Mouse (Mus musculus) spleen, embryonic (tissue): ENCODE data around the gene Grb2.

Source experiments
- CTCF ChIA-PET: fragments of 350-600 bp; sonication (Branson Sonifier 250); formaldehyde crosslinking; loops from one replicate; lab custom pipeline; 2022; lab: Charles Lee

Grb2 gene

GRCm38 (mm10) chr11:115690356-115690755 is 18.0 kb downstream of the Grb2 start:
- CTCF ChIA-PET: interaction anchor here (0.8 to 1.2 kb wide), 2 partner anchors 10 to 27 kb away, joined by 3 to 5 read pairs; no protein-coding TSS in a partner anchor

- CTCF ChIA-PET: interaction anchor here (0.6 to 1.2 kb wide), 2 partner anchors 28 to 195 kb away, joined by 4 to 5 read pairs; no protein-coding TSS in a partner anchor
Observed at GRCm38 (mm10) chr11:115689137-115689915, 19.1 kb downstream of the Grb2 start.

GRCm38 (mm10) chr11:115686369-115686768 is 22.0 kb downstream of the Grb2 start:
- CTCF ChIA-PET: interaction anchor here (0.7 to 0.9 kb wide), 2 partner anchors 43 to 49 kb away, joined by 3 read pairs; no protein-coding TSS in a partner anchor

- CTCF ChIA-PET: interaction anchor here (0.7 to 0.9 kb wide), 2 partner anchors 43 to 48 kb away, joined by 3 read pairs; no protein-coding TSS in a partner anchor
Observed at GRCm38 (mm10) chr11:115685954-115686353, 22.4 kb downstream of the Grb2 start.

- CTCF ChIA-PET: no interaction called here
Observed at GRCm38 (mm10) chr11:115684877-115685276, 23.5 kb downstream of the Grb2 start.

GRCm38 (mm10) chr11:115683326-115683725 is 25.1 kb downstream of the Grb2 start:
- CTCF ChIA-PET: interaction anchor here (1.1 kb wide), 1 partner anchor 51 kb away, joined by 3 read pairs; no protein-coding TSS in a partner anchor

GRCm38 (mm10) chr11:115682411-115682810 is 26.0 kb downstream of the Grb2 start:
- CTCF ChIA-PET: no interaction called here

- CTCF ChIA-PET: no interaction called here
Observed at GRCm38 (mm10) chr11:115679554-115680238, 28.7 kb downstream of the Grb2 start.

GRCm38 (mm10) chr11:115678861-115679260 is 29.5 kb downstream of the Grb2 start:
- CTCF ChIA-PET: no interaction called here

GRCm38 (mm10) chr11:115677511-115677910 is 30.9 kb downstream of the Grb2 start:
- CTCF ChIA-PET: no interaction called here

- CTCF ChIA-PET: interaction anchor here (1.0 kb wide), 1 partner anchor 49 kb away, joined by 3 read pairs; the partner anchor contains the start of gene Slc25a19
Observed at GRCm38 (mm10) chr11:115676738-115677137, 31.7 kb downstream of the Grb2 start.

GRCm38 (mm10) chr11:115674235-115674865 is 34.0 kb downstream of the Grb2 start:
- CTCF ChIA-PET: no interaction called here

- CTCF ChIA-PET: interaction anchor here (0.6 kb wide), 1 partner anchor 298 kb away, joined by 3 read pairs; no protein-coding TSS in a partner anchor
Observed at GRCm38 (mm10) chr11:115673471-115674234, 34.7 kb downstream of the Grb2 start.

- CTCF ChIA-PET: no interaction called here
Observed at GRCm38 (mm10) chr11:115672226-115672987, 36.0 kb downstream of the Grb2 start.

GRCm38 (mm10) chr11:115670451-115671050 is 37.8 kb downstream of the Grb2 start:
- CTCF ChIA-PET: no interaction called here

GRCm38 (mm10) chr11:115663676-115664335 is 44.6 kb downstream of the Grb2 start:
- CTCF ChIA-PET: no interaction called here

- CTCF ChIA-PET: interaction anchor here (0.6 to 0.9 kb wide), 3 partner anchors 9 to 27 kb away, joined by 3 to 7 read pairs (median 3); no protein-coding TSS in a partner anchor
Observed at GRCm38 (mm10) chr11:115660376-115660775, 48.0 kb downstream of the Grb2 start.

GRCm38 (mm10) chr11:115658521-115658920 is 49.9 kb downstream of the Grb2 start:
- CTCF ChIA-PET: interaction anchor here (0.7 kb wide), 1 partner anchor 20 kb away, joined by 3 read pairs; no protein-coding TSS in a partner anchor

- CTCF ChIA-PET: no interaction called here
Observed at GRCm38 (mm10) chr11:115654128-115654527, 54.3 kb downstream of the Grb2 start.
